Mouse (Mus musculus) G1E-ER4 (cell line): ENCODE data around the gene Eepd1. TPM values are rescaled to one million over a fixed set of nuclear protein-coding genes. Genes with fewer than 3 reads are reported as not detected.

Experiments used
- GATA1 ChIP-seq: IDR thresholded peaks from one replicate; pipeline ENCODE4 v1.8.0; 2012; ENCODE audit warnings: low read length, inconsistent platforms
- polyA plus RNA-seq: library from polyadenylated mRNA; stranded (reverse); fragments of >175 nt; gene quantifications from 2 replicates; pipeline ENCODE4 v1.2.3, GENCODE M21; 2012

Gene Eepd1
- polyA plus RNA-seq, 1 experiment: 0.06 TPM

- no peak for TF ChIP-seq GATA1
Measured at GRCm38 (mm10) chr9:25486246-25486807, 5.0 kb downstream of the Eepd1 start.

GRCm38 (mm10) chr9:25487446-25488110 is 6.2 kb downstream of the Eepd1 start:
- TF ChIP-seq GATA1: no peak

DNA sequence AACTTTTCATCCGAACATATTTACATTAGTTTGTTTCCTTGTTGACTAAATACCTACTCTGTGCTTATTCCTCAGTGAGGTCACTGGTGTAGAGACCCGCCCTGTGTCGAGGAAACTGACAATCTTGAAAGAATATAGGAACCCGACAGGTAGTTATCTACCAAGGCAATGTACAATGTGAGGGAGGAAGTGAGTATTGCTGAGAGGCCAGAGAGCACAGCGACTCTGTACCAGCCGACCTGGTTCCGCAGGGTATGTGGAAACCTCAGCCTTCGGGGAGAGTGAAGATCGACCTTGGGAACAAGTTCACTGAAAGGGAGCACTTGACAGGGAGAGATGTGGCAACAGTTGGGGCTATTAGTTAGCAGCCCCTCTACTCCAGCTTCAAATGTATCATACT is 7.2 kb downstream of the Eepd1 start:
- no peak for TF ChIP-seq GATA1

GRCm38 (mm10) chr9:25489221-25489960 is 8.0 kb downstream of the Eepd1 start:
- no peak for TF ChIP-seq GATA1

GRCm38 (mm10) chr9:25490278-25491145 is 9.2 kb downstream of the Eepd1 start:
- TF ChIP-seq GATA1: no peak

- TF ChIP-seq GATA1: no peak
Measured at GRCm38 (mm10) chr9:25493918-25494317, 12.6 kb downstream of the Eepd1 start.

DNA sequence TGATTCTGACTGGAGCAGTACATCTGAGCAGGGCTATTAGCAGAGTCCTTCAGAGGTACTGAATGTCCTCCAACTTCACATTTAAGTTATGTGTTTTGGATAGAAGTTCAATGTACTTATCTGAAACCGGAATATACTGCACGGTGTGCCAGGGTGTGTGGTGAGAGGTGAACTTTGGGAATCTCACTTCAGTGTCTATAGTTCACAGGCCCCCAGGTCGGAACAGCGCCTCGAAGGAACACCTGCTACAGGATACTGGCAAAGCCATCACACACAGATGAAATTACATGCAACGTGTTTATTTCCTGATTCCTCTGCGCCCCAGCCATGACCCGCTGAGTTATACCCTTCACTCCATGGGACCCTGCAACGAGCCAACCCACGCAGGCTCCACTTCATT is 14.3 kb downstream of the Eepd1 start:
- TF ChIP-seq GATA1: no peak

GRCm38 (mm10) chr9:25496196-25496595 is 14.8 kb downstream of the Eepd1 start:
- TF ChIP-seq GATA1: no peak

GRCm38 (mm10) chr9:25496703-25497102 is 15.4 kb downstream of the Eepd1 start:
- TF ChIP-seq GATA1: no peak

GRCm38 (mm10) chr9:25498770-25499169 is 17.4 kb downstream of the Eepd1 start:
- no peak for TF ChIP-seq GATA1

DNA sequence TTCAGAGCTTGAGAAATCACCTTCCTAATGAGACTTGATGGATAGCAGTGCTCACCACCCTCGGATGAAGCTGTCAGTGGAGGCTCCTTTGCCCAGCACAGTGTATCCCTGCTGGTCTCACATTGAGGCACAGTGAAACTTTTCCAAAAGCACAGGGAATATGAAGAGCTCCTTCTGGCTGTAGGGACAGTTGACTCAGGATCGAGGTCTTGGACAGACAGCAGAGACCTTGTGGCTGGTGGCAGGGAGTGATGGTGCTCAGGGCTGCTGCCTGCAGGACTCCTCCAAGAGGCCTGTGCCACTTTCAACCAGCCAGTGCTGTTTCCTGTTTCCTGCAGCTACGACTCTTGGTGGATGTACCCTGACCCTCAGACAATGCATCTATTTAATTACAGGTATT is 18.0 kb downstream of the Eepd1 start:
- TF ChIP-seq GATA1: no peak

- TF ChIP-seq GATA1: no peak
Measured at GRCm38 (mm10) chr9:25500031-25500430, 18.7 kb downstream of the Eepd1 start.

DNA sequence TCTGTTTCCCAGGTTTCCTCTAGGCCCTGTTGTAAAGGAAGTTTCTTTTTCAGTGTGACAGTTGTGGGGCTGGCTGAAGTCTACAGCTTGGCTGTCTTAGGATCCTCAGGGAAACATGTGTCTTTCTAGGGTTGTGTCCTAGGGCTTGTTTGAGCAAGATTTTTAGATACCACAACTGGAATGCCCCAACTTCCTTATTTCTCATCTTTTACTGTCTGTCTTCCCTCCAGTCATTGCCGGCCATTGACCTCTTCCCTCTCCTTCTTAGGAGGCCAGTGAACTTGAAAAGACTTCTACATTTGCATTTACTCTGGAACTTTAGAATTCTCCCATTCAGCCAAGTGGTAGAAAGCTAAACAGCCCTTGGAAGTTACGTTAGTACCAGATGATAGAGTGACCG is 27.5 kb downstream of the Eepd1 start:
- TF ChIP-seq GATA1: no peak

DNA sequence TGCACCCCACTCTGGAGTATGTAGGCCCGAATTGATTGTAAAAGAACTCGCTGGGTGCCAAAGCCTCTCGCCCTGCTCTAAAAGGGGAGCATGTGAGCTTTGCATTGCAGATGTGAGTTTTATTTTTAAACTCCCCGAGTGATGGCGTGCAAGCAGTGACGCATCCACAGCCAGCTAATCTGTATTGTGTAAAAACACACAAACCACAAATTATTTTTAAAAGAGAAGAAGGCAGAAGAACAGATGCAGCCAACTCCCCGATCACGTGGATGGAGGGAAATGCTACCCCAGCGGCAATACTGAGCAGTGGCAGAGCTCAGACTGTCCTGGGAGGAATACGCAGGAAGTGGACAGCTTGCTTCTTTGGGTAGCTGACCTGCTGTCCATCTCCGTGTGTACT is 29.2 kb downstream of the Eepd1 start:
- no peak for TF ChIP-seq GATA1

GRCm38 (mm10) chr9:25513050-25513449 is 31.7 kb downstream of the Eepd1 start:
- TF ChIP-seq GATA1: no peak

GRCm38 (mm10) chr9:25513556-25513955 is 32.2 kb downstream of the Eepd1 start:
- no peak for TF ChIP-seq GATA1
